Mouse (Mus musculus) erythroblast, embryonic 14.5 days (primary cell): ENCODE results near the gene Lypd8.

Experiments
- GATA1 ChIP-seq: IDR thresholded peaks from 2 replicates; pipeline ENCODE4 v1.6.1; 2012; ENCODE audit warnings: low read length, inconsistent platforms, mixed read lengths
- TAL1 ChIP-seq: IDR thresholded peaks from 3 replicates; pipeline ENCODE4 v1.6.1; 2012; ENCODE audit warnings: low read length, inconsistent platforms, mixed read lengths

DNA sequence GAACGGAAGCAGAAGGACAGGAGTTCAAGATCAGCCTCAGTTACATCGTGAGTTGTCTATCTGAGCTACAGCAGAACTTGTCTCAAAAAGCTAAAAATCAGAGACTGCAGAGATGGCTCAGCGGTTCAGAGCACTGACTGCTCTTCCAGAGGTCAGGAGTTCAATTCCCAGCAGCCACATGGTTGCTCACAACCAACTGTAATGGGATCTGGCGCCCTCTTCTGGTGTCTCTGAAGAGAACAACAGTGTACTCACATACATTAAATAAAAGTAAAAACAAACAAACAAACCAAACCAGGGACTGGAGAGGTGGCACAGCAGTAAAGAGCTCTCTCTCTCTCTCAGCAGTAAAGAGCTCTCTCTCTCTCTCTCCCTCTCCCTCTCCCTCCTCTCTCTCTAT, 28.2 kb upstream of the Lypd8 start:
- TF ChIP-seq TAL1 (no peak), GATA1 (no peak)
